Mouse (Mus musculus) heart, embryonic 14.5 days (tissue): ENCODE data around the gene Rflna. TPM values are rescaled to one million over a fixed set of nuclear protein-coding genes. Genes with fewer than 3 reads are reported as not detected.

Source experiments
- ATAC-seq: fragments of 200-750 bp; cut with Nextera tagmentation; 2 replicates; pipeline ENCODE4 v1.8.0; 2017; ENCODE audit warnings: low read depth, moderate TSS enrichment; ENCODE audit not compliant: insufficient number of reproducible peaks, insufficient read depth, low FRiP score
- H3K27ac ChIP-seq, 2 experiments: fragments of 200-500 bp in 1 of 2; fragments of 300-500 bp in 1 of 2; sonication (generic) in 1 of 2; replicated peaks in 1 of 2; 2 replicates each; pipeline ENCODE4 v1.5.1; 2012 to 2014; ENCODE audit warnings: low read depth in 2 of 2, low read length in 2 of 2, control low read depth in 1 of 2, mild to moderate bottlenecking in 1 of 2, mixed read lengths in 1 of 2; ENCODE audit not compliant: control insufficient read depth in 1 of 2, insufficient read depth in 1 of 2
- H3K27me3 ChIP-seq: fragments of 300-500 bp; sonication (generic); 2 replicates; pipeline ENCODE4 v1.6.1; 2014; ENCODE audit warnings: mild to moderate bottlenecking, low read length, control low read depth; ENCODE audit not compliant: control insufficient read depth, insufficient read depth
- H3K36me3 ChIP-seq: fragments of 300-500 bp; sonication (generic); 2 replicates; pipeline ENCODE4 v1.6.1; 2014; ENCODE audit warnings: mild to moderate bottlenecking, control low read depth, low read length, mixed read lengths; ENCODE audit not compliant: control insufficient read depth, insufficient read depth
- H3K4me1 ChIP-seq, 2 experiments: fragments of 200-500 bp in 1 of 2; fragments of 300-500 bp in 1 of 2; sonication (generic) in 1 of 2; 2 replicates each; pipeline ENCODE4 v1.6.1; 2012 to 2014; ENCODE audit warnings: low read length in 2 of 2, control low read depth in 1 of 2, mixed read lengths in 1 of 2; ENCODE audit not compliant: control insufficient read depth in 2 of 2, insufficient read depth in 2 of 2
- H3K4me2 ChIP-seq: fragments of 300-500 bp; sonication (generic); 2 replicates; pipeline ENCODE4 v1.6.1; 2014; ENCODE audit warnings: mild to moderate bottlenecking, low read length
- H3K4me3 ChIP-seq, 2 experiments: fragments of 200-500 bp in 1 of 2; fragments of 300-500 bp in 1 of 2; sonication (generic) in 1 of 2; 2 replicates each; pipeline ENCODE4 v1.5.1; 2012 to 2014; ENCODE audit warnings: low read length in 2 of 2, mild to moderate bottlenecking in 2 of 2, control low read depth in 1 of 2, low read depth in 1 of 2, moderate library complexity in 1 of 2; ENCODE audit not compliant: control insufficient read depth in 1 of 2, insufficient read depth in 1 of 2
- H3K9ac ChIP-seq: fragments of 300-500 bp; sonication (generic); 2 replicates; pipeline ENCODE4 v1.6.1; 2014; ENCODE audit warnings: mild to moderate bottlenecking, low read length
- H3K9me3 ChIP-seq: fragments of 300-500 bp; sonication (generic); 2 replicates; pipeline ENCODE4 v1.6.1; 2016; ENCODE audit warnings: low read length, control low read depth; ENCODE audit not compliant: control insufficient read depth
- WGBS: fragments of 180-500 bp; shearing (Covaris S2); extraction: QIAGEN DNeasy Blood & Tissue Kit; methylation state at CpG from one replicate; pipeline ENCODE4 v1.1.7; 2014; 5-methylcytosine and 5-hydroxymethylcytosine counted together
- polyA plus RNA-seq: library from polyadenylated mRNA; unstranded; fragments of >200 nt; fragmentation: Nextera tagmentation; extraction: Ambion mirVana; gene quantifications from 2 replicates; pipeline ENCODE4 v1.2.1, GENCODE M21; 2014

Rflna gene
- polyA plus RNA-seq, 1 experiment from 2014 or later, result 1.3 TPM

DNA sequence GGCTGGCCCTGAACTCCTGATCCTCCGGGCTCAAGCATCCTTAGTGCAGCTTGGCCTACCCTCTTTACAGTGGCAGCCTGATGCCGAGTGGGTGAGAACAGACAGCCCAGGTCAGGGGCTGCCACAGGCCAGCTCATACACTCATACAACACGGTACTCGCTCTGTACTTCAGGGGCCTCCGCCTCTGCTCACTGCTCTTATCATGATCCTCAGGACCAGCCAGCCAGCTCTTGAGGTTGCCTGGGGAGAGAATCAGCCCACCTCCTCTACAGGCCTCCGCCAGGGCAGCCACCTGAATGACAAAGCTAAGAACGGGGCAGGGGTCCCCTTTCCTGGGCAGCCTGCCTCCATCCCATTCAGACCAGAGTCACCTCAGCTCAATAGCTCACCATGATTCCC lies 50.6 kb downstream of the Rflna start:
- Histone ChIP-seq H3K9ac (no peak overlapping the region), H3K9me3 (no peaks in the 10 kb centered on the region), H3K27ac (peak overlapping the region in 1 of 2 experiments; percentile 60; a peak in 2 of 4 replicates), H3K36me3 (peaks cover 44% of the 10 kb centered on the region), H3K4me3 (no peak overlapping the region), H3K4me1 (peaks cover 59 to 73% of the 10 kb centered on the region in 2 experiments), H3K4me2 (no peak overlapping the region), H3K27me3 (no peaks in the 10 kb centered on the region)
- 48% methylated on average over 7 of the region's 7 CpGs for WGBS
- ATAC-seq, result no peak

GRCm38 (mm10) chr5:125055901-125056300 lies 52.9 kb downstream of the Rflna start:
- WGBS, result 85% methylated on average over 8 of the region's 8 CpGs
- Histone ChIP-seq H3K4me2 (peak overlapping the region; percentile 69; the same call in 1 of the 2 replicates), H3K36me3 (peaks cover 23% of the 10 kb centered on the region), H3K4me1 (peaks cover 67 to 88% of the 10 kb centered on the region in 2 experiments), H3K9me3 (no peaks in the 10 kb centered on the region), H3K4me3 (no peak overlapping the region), H3K27me3 (no peaks in the 10 kb centered on the region), H3K9ac (peak overlapping the region; percentile 72; the same call in 1 of the 2 replicates), H3K27ac (no peak overlapping the region)
- ATAC-seq, result no peak

DNA sequence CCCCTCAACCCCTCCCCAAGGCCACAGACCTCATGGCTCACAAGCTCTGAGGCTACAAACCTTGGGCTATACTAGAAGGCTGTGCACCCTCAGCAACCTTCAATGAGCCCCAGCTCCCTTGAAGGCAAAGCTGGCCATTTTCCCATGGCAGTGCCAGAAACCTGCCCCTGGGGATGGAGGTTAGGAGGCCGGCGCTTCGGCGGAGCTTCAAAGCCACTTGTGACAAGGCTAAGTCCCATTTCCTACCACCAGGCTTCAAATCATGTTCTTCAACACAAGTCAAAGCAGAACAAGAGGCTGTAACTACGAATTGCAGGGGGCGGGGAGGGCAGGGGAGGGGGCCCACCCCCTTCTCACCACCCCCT lies 53.3 kb downstream of the Rflna start:
- no peak for ATAC-seq
- peak overlapping the region; percentile 69 for H3K4me2 ChIP-seq
- peaks cover 67 to 86% of the 10 kb centered on the region in 2 experiments for H3K4me1 ChIP-seq
- no peaks in the 10 kb centered on the region for H3K27me3 ChIP-seq
- no peak overlapping the region; a peak in 1 of 4 replicates for H3K4me3 ChIP-seq
- peaks cover 19% of the 10 kb centered on the region for H3K36me3 ChIP-seq
- peak overlapping the region; percentile 72; the same call in 1 of the 2 replicates for H3K9ac ChIP-seq
- 48% methylated on average over 6 of the region's 6 CpGs for WGBS
- 0 out of 4 replicates have a peak overlapping the region, but pooled peaks of 1 of the 2 experiments have one; percentile 83 for H3K27ac ChIP-seq
- no peaks in the 10 kb centered on the region for H3K9me3 ChIP-seq

- no peaks in the 10 kb centered on the region for H3K9me3 ChIP-seq
- H3K27ac ChIP-seq, result peak overlapping the region in 1 of 2 experiments; percentile 83; a peak in 3 of 4 replicates
- peaks cover 13% of the 10 kb centered on the region for H3K36me3 ChIP-seq
- peak overlapping the region; percentile 72 for H3K9ac ChIP-seq
- peaks cover 67 to 87% of the 10 kb centered on the region in 2 experiments for H3K4me1 ChIP-seq
- 15% methylated on average over 19 of the region's 19 CpGs for WGBS
- peak overlapping the region; percentile 35 to 39 for H3K4me3 ChIP-seq
- no peaks in the 10 kb centered on the region for H3K27me3 ChIP-seq
- no peak; the same call in 1 of the 2 replicates for ATAC-seq
- H3K4me2 ChIP-seq, result peak overlapping the region; percentile 69
These were observed 53.9 kb downstream of the Rflna start for GRCm38 (mm10) chr5:125056696-125057554.

- no peaks in the 10 kb centered on the region for H3K9me3 ChIP-seq
- peak overlapping the region; percentile 72 for H3K9ac ChIP-seq
- peaks cover 13% of the 10 kb centered on the region for H3K36me3 ChIP-seq
- no peaks in the 10 kb centered on the region for H3K27me3 ChIP-seq
- peak overlapping the region; percentile 34 to 83; a peak in 3 of 4 replicates for H3K27ac ChIP-seq
- 20% methylated on average over 29 of the region's 29 CpGs for WGBS
- peak overlapping the region; percentile 69 for H3K4me2 ChIP-seq
- peaks cover 59 to 83% of the 10 kb centered on the region in 2 experiments for H3K4me1 ChIP-seq
- ATAC-seq, result no peak
- H3K4me3 ChIP-seq, result peak overlapping the region; percentile 35 to 39
These were observed 54.7 kb downstream of the Rflna start for GRCm38 (mm10) chr5:125057555-125058266.

DNA sequence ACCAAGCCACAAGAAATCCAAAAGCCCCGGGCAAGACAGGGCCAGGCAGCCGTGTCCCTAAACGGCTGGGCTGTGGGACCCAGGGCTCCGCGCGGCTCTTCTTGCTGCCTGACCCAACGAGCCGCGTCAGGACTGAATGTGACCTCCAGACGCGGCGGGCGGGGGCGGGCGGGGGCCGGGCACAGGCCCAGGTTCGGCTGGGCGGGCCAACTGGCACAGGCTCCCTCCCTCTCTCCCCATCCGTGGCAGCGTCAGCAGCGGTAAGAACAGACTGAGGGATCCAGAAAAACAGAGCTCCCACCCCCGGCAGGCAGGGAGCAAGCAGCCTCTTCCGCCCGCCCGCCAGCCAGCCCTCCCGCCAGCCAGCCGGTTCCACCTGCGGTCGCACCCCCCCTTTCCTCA lies 55.2 kb downstream of the Rflna start:
- H3K9me3 ChIP-seq, result no peaks in the 10 kb centered on the region
- ATAC-seq, result peak; percentile 37
- peak overlapping the region; percentile 72 for H3K9ac ChIP-seq
- peak overlapping the region; percentile 34 to 83; a peak in 3 of 4 replicates for H3K27ac ChIP-seq
- H3K4me3 ChIP-seq, result peak overlapping the region; percentile 35 to 39
- peak overlapping the region; percentile 69 for H3K4me2 ChIP-seq
- H3K36me3 ChIP-seq, result peaks cover 13% of the 10 kb centered on the region
- H3K4me1 ChIP-seq, result peaks cover 54 to 83% of the 10 kb centered on the region in 2 experiments
- 2% methylated on average over 27 of the region's 29 CpGs for WGBS
- no peaks in the 10 kb centered on the region for H3K27me3 ChIP-seq
